Comparison of ENCODE assay signal across 18 mouse cellular contexts in the genomic region with DNA sequence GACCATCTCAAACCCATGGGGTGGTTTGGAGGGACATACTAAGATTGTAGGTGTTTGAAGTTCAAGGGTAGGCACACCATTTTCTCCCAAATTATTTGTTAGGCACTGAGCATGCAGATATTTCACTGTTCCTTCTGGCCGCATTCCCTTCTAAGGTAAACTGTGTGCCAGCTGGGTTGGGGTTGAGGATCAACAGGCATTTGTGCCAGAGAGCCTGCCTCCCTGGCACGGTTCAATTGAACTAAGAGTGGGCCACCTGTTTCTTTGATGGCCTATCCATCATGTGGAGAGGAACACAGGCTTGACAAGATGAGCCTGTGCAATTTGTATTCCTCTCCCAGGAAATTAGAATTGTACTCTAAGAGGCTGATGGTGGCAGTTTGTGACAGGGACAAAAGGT. TPM values are rescaled to one million over a fixed set of nuclear protein-coding genes. Genes with fewer than 3 reads are reported as not detected.
A peak's percentile ranks its signal among the peaks of the same experiment; 100 is the strongest.
DNase-seq lines count a peak whose midpoint lies in the region; ATAC-seq lines count a peak whose summit lies in the region.
"Had no signal": no experiment of that assay in that cellular context is flagged by ENCODE, and none has a peak within 500 bp of the region (broad histone marks: within the 10 kb centered on the region; RNA-seq: fewer than 3 reads in every experiment).

No protein-coding gene starts in this region.

- no peaks in the 10 kb centered on the region for H3K27me3 ChIP-seq in heart, embryonic 15.5 days
- no peaks in the 10 kb centered on the region for H3K27me3 ChIP-seq in heart, embryonic 11.5 days (ENCODE audit: control insufficient read depth, insufficient read depth, low read length)
- H3K27me3 ChIP-seq in midbrain, embryonic 15.5 days (replicated peaks) = peaks cover 3% of the 10 kb centered on the region; the same call in 1 of the 2 replicates
- no peaks in the 10 kb centered on the region; the same call in 1 of the 2 replicates for H3K27me3 ChIP-seq in intestine, embryonic 16.5 days (replicated peaks; ENCODE audit: control insufficient read depth, insufficient read depth, low read length)

- 0 out of 2 replicates have a peak overlapping the region, but pooled peaks have one; percentile 34 for H3K27ac ChIP-seq in heart, embryonic 15.5 days
- no peak overlapping the region for H3K27ac ChIP-seq in heart, embryonic 11.5 days (ENCODE audit: low read depth, low read length)
- no peak overlapping the region for H3K27ac ChIP-seq in midbrain, embryonic 15.5 days
- no peak overlapping the region for H3K27ac ChIP-seq in intestine, embryonic 16.5 days (ENCODE audit: low read length)
- H3K27ac ChIP-seq: limb, embryonic 10.5 days had no signal

- 67% methylated on average over 2 of the region's 2 CpGs for WGBS in heart, embryonic 15.5 days
- 73% methylated on average over 2 of the region's 2 CpGs for WGBS in heart, embryonic 11.5 days (ENCODE audit: insufficient replicate concordance)
- WGBS in midbrain, embryonic 15.5 days = 58% methylated on average over 2 of the region's 2 CpGs
- WGBS in intestine, embryonic 16.5 days = 67% methylated on average over 2 of the region's 2 CpGs

- no peak for ATAC-seq in heart, embryonic 15.5 days (replicated peaks; ENCODE audit: insufficient number of reproducible peaks, insufficient read depth, low FRiP score, low read depth)
- no peak for ATAC-seq in heart, embryonic 11.5 days (replicated peaks; ENCODE audit: insufficient number of reproducible peaks, low FRiP score, low TSS enrichment)
- ATAC-seq in midbrain, embryonic 15.5 days (replicated peaks) = no peak
- no peak for ATAC-seq in intestine, embryonic 16.5 days
- ATAC-seq: liver, postnatal 0 days had no signal

- no peak overlapping the region for H3K9ac ChIP-seq in heart, embryonic 15.5 days
- H3K9ac ChIP-seq in heart, embryonic 11.5 days (ENCODE audit: low read depth, low read length) = no peak overlapping the region
- no peak overlapping the region for H3K9ac ChIP-seq in midbrain, embryonic 15.5 days
- no peak overlapping the region for H3K9ac ChIP-seq in intestine, embryonic 16.5 days (ENCODE audit: low read depth, low read length)
- H3K9ac ChIP-seq: liver, postnatal 0 days had no signal

- peak; percentile 33 for DNase-seq in adipocyte (ENCODE audit: low spot score)
- peak; percentile 86 for DNase-seq in brain, adult 2 months (ENCODE audit: low read depth, low spot score)
- peak; percentile 78 for DNase-seq in cerebellum, adult 9-10 months
- DNase-seq in thymus, postnatal 10 days (ENCODE audit: low spot score in 2 of 2) = no peak
- DNase-seq: adrenal gland, postnatal 10 days; gastrocnemius, postnatal 10 days; heart, postnatal 14 days; kidney, adult 18-20 months; kidney, postnatal 10 days; liver, postnatal 0 days; lung, postnatal 10 days; right cerebral cortex, postnatal 4 days; thymus, adult 2 months had no signal

- no peaks in the 10 kb centered on the region for H3K36me3 ChIP-seq in heart, embryonic 15.5 days
- no peaks in the 10 kb centered on the region; the same call in 1 of the 2 replicates for H3K36me3 ChIP-seq in heart, embryonic 11.5 days (ENCODE audit: control insufficient read depth, insufficient read depth, low read length)
- H3K36me3 ChIP-seq in midbrain, embryonic 15.5 days (replicated peaks) = no peaks in the 10 kb centered on the region
- no peaks in the 10 kb centered on the region for H3K36me3 ChIP-seq in intestine, embryonic 16.5 days (ENCODE audit: control insufficient read depth, insufficient read depth, low read length)

- peaks cover 12% of the 10 kb centered on the region for H3K4me1 ChIP-seq in heart, embryonic 15.5 days (replicated peaks)
- peaks cover 7% of the 10 kb centered on the region for H3K4me1 ChIP-seq in heart, embryonic 11.5 days (ENCODE audit: control insufficient read depth, insufficient read depth, low read length)
- no peaks in the 10 kb centered on the region for H3K4me1 ChIP-seq in midbrain, embryonic 15.5 days
- H3K4me1 ChIP-seq in intestine, embryonic 16.5 days (ENCODE audit: control insufficient read depth, insufficient read depth, low read length) = peaks cover 2% of the 10 kb centered on the region; the same call in 1 of the 2 replicates
- H3K4me1 ChIP-seq: limb, embryonic 10.5 days had no signal

- no peaks in the 10 kb centered on the region for H3K9me3 ChIP-seq in heart, embryonic 15.5 days (replicated peaks)
- no peaks in the 10 kb centered on the region for H3K9me3 ChIP-seq in heart, embryonic 11.5 days (replicated peaks; ENCODE audit: control insufficient read depth, low read length)
- no peaks in the 10 kb centered on the region for H3K9me3 ChIP-seq in midbrain, embryonic 15.5 days
- no peaks in the 10 kb centered on the region for H3K9me3 ChIP-seq in intestine, embryonic 16.5 days (ENCODE audit: control insufficient read depth, low read length)
- H3K9me3 ChIP-seq: limb, embryonic 10.5 days had no signal

- H3K4me2 ChIP-seq in heart, embryonic 15.5 days = no peak overlapping the region
- H3K4me2 ChIP-seq in heart, embryonic 11.5 days = no peak overlapping the region
- no peak overlapping the region for H3K4me2 ChIP-seq in midbrain, embryonic 15.5 days
- no peak overlapping the region for H3K4me2 ChIP-seq in intestine, embryonic 16.5 days (ENCODE audit: low read depth, low read length)

- H3K4me3 ChIP-seq in heart, embryonic 15.5 days = no peak overlapping the region
- no peak overlapping the region for H3K4me3 ChIP-seq in heart, embryonic 11.5 days (ENCODE audit: low read depth, low read length)
- no peak overlapping the region for H3K4me3 ChIP-seq in midbrain, embryonic 15.5 days
- no peak overlapping the region for H3K4me3 ChIP-seq in intestine, embryonic 16.5 days (ENCODE audit: low read length)
- H3K4me3 ChIP-seq: limb, embryonic 10.5 days had no signal

RNA-seq across cellular contexts. Expression of a gene that starts 45.1 kb away (rescaled TPM):
- polyA plus RNA-seq in heart, embryonic 15.5 days (2015; fragmentation: Nextera tagmentation; extraction: Ambion mirVana) = 53.4 and 54.8 TPM in 2 replicates
- 33.5 and 43.3 TPM in 2 replicates for polyA plus RNA-seq in heart, embryonic 11.5 days (2014; fragmentation: Nextera tagmentation; extraction: Ambion mirVana)
- polyA plus RNA-seq in midbrain, embryonic 15.5 days (2015; fragmentation: Nextera tagmentation; extraction: Ambion mirVana) = 22.3 and 23.1 TPM in 2 replicates
- polyA plus RNA-seq in intestine, embryonic 16.5 days (2015; fragmentation: Nextera tagmentation; extraction: Ambion mirVana) = 39.1 and 41.1 TPM in 2 replicates

Comparison
In these comparisons a context has a peak if more than half of its experiments do, and no peak if none do; other contexts are left out.
1. DNase-seq: peak in adipocyte (single experiment), brain, adult 2 months (single experiment) and cerebellum, adult 9-10 months (single experiment); none in thymus, postnatal 10 days (0 of 2).